Mouse (Mus musculus) spleen, embryonic (tissue): ENCODE data around the gene Gm38100.

Experiments used
- CTCF ChIA-PET: fragments of 350-600 bp; sonication (Branson Sonifier 250); formaldehyde crosslinking; loops from one replicate; lab custom pipeline; 2022; lab: Charles Lee

The Gm38100 gene

DNA sequence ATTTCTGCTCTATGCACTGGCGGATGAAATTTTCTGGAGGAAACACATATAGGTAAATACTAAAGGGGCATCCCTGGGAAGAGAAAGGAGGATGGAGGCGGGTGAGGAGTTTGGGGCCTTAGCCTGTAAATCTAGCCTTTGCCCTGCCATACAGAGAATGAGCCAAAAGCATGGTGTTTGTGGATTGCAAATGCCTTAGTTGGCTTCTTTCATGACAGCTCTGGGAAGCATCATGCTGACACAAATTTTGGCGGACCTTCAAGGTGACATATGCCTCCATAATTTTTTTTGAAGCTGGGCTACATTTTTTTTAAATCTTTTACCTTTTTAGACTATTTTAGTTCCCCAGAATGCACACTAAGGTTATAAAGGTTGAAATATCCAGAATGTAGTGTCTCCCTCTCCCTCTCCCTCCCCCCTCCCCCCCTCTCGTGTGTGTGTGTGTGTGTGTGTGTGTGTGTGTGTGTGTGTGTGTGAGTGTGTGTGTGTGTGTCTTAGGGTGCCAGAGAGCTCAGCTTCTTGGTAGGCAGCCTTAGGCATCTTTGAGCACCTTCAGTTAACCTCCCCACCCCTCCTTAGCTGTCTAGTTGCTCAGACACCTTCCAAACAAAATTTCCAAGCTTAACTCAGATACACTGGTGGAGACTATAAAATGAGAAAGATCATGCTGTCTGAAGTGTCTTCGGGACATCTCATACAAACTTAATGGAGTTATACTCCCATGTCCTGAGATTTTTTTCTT lies 47.0 kb downstream of the Gm38100 start:
- CTCF ChIA-PET: interaction anchor here (0.6 kb wide), 1 partner anchor 601 kb away, joined by 18 read pairs; no protein-coding TSS in a partner anchor

DNA sequence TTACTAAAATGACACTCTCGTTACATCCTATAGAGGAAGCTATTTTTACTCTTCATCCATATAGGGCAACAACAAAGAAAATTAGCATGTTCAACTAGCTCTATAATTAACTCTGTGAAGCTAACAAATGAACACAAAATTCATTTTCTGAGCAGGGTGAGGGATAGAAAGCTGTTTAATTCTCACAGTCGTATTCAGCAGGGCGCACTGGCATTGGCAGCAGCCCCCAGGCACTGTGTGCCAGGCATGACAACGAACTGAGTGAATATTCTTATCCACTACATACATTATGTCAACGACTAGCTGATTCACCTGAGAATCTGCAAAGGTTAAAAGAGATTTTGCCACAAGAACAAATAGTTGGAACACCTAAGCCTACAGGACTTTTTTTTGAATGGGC lies 50.6 kb downstream of the Gm38100 start:
- CTCF ChIA-PET: no interaction called here
